Comparison of ENCODE assay signal across 8 mouse cellular contexts in genomic region chr1:118457256-118457882, GRCm38 (mm10).
DNase-seq lines count a peak whose midpoint lies in the region; ATAC-seq lines count a peak whose summit lies in the region.

No protein-coding gene starts in this region.

- WGBS in embryonic facial prominence, embryonic 14.5 days = 40% methylated on average over 11 of the region's 11 CpGs
- WGBS in liver, embryonic 13.5 days (ENCODE audit: insufficient replicate concordance) = 33% methylated on average over 11 of the region's 11 CpGs
- WGBS in stomach, embryonic 16.5 days = 52% methylated on average over 11 of the region's 11 CpGs

- no peaks in the 10 kb centered on the region for H3K9me3 ChIP-seq in embryonic facial prominence, embryonic 14.5 days (ENCODE audit: control insufficient read depth, low read length)
- H3K9me3 ChIP-seq in liver, embryonic 13.5 days (replicated peaks) = no peaks in the 10 kb centered on the region
- no peaks in the 10 kb centered on the region for H3K9me3 ChIP-seq in stomach, embryonic 16.5 days (replicated peaks; ENCODE audit: control insufficient read depth, low read length)

- peak; percentile 33 to 70 for DNase-seq in left cerebral cortex, postnatal 14 days (ENCODE audit: low spot score in 2 of 2)
- DNase-seq in left cerebral cortex, postnatal 10 days (ENCODE audit: extremely low spot score in 1 of 2, low spot score in 2 of 2) = no peak
- no peak for DNase-seq in embryonic facial prominence, embryonic 14.5 days (ENCODE audit: low spot score)
- DNase-seq in heart, postnatal 4 days = peak; percentile 44
- DNase-seq in liver, embryonic 13.5 days = no peak
- DNase-seq in adrenal gland, postnatal 14 days = no peak
- DNase-seq in spleen, postnatal 36 days (ENCODE audit: low spot score in 2 of 2) = no peak

- ATAC-seq in embryonic facial prominence, embryonic 14.5 days (ENCODE audit: low read depth) = no peak
- peak; percentile 21; the same call in 1 of the 2 replicates for ATAC-seq in liver, embryonic 13.5 days (ENCODE audit: low read depth)
- no peak for ATAC-seq in stomach, embryonic 16.5 days (ENCODE audit: insufficient read depth, low FRiP score)

- peak overlapping the region; percentile 74 for H3K4me2 ChIP-seq in embryonic facial prominence, embryonic 14.5 days (ENCODE audit: low read depth, low read length)
- peak overlapping the region; percentile 89 for H3K4me2 ChIP-seq in liver, embryonic 13.5 days
- 0 out of 2 replicates have a peak overlapping the region, but pooled peaks have one; percentile 57 for H3K4me2 ChIP-seq in stomach, embryonic 16.5 days (ENCODE audit: low read depth, low read length)

- peaks cover 23% of the 10 kb centered on the region for H3K4me1 ChIP-seq in embryonic facial prominence, embryonic 14.5 days (ENCODE audit: control insufficient read depth, insufficient read depth, low read length)
- peaks cover 62% of the 10 kb centered on the region for H3K4me1 ChIP-seq in liver, embryonic 13.5 days (replicated peaks)
- H3K4me1 ChIP-seq in stomach, embryonic 16.5 days (ENCODE audit: control insufficient read depth, insufficient read depth, low read length) = peaks cover 16% of the 10 kb centered on the region

- peak overlapping the region; percentile 50; the same call in 1 of the 2 replicates for H3K27ac ChIP-seq in embryonic facial prominence, embryonic 14.5 days (replicated peaks; ENCODE audit: low read depth, low read length)
- peak overlapping the region; percentile 98 for H3K27ac ChIP-seq in liver, embryonic 13.5 days
- no peak overlapping the region for H3K27ac ChIP-seq in stomach, embryonic 16.5 days (ENCODE audit: low read length)

- H3K9ac ChIP-seq in embryonic facial prominence, embryonic 14.5 days (ENCODE audit: low read depth, low read length) = peak overlapping the region; percentile 35; the same call in 1 of the 2 replicates
- H3K9ac ChIP-seq in liver, embryonic 13.5 days = peak overlapping the region; percentile 86
- no peak overlapping the region for H3K9ac ChIP-seq in stomach, embryonic 16.5 days (ENCODE audit: low read length)

- no peaks in the 10 kb centered on the region for H3K27me3 ChIP-seq in embryonic facial prominence, embryonic 14.5 days (replicated peaks; ENCODE audit: control insufficient read depth, insufficient read depth, low read length)
- no peaks in the 10 kb centered on the region for H3K27me3 ChIP-seq in liver, embryonic 13.5 days
- H3K27me3 ChIP-seq in stomach, embryonic 16.5 days (ENCODE audit: control insufficient read depth, insufficient read depth, low read length) = no peaks in the 10 kb centered on the region

- no peak overlapping the region for H3K4me3 ChIP-seq in embryonic facial prominence, embryonic 14.5 days (ENCODE audit: low read depth, low read length)
- peak overlapping the region; percentile 31 for H3K4me3 ChIP-seq in liver, embryonic 13.5 days (replicated peaks)
- no peak overlapping the region for H3K4me3 ChIP-seq in stomach, embryonic 16.5 days (replicated peaks; ENCODE audit: low read length)

- intact Hi-C loops in left cerebral cortex, postnatal 14 days (cut with DNase I) = loop anchor here (5.0 kb wide), 1 partner anchor 70 kb away; the partner anchor contains the start of gene Clasp1
- intact Hi-C loops in left cerebral cortex, postnatal 10 days (cut with DNase I) = no loop called here

- H3K36me3 ChIP-seq in embryonic facial prominence, embryonic 14.5 days (ENCODE audit: control insufficient read depth, insufficient read depth, low read length) = peaks cover 10% of the 10 kb centered on the region
- H3K36me3 ChIP-seq in liver, embryonic 13.5 days = 0 out of 2 replicates have a peak, but pooled peaks cover 8% of the 10 kb centered on the region
- H3K36me3 ChIP-seq in stomach, embryonic 16.5 days (ENCODE audit: control insufficient read depth, insufficient read depth, low read length) = no peaks in the 10 kb centered on the region

Comparison
In these comparisons a context has a peak if more than half of its experiments do, and no peak if none do; other contexts are left out.
1. DNase-seq: peak in left cerebral cortex, postnatal 14 days (2 of 2) and heart, postnatal 4 days (single experiment); none in left cerebral cortex, postnatal 10 days (0 of 2), embryonic facial prominence, embryonic 14.5 days (single experiment), liver, embryonic 13.5 days (single experiment), adrenal gland, postnatal 14 days (single experiment) and spleen, postnatal 36 days (0 of 2).
2. Peak in every context shown above with its lines, with median percentiles within 50 percentile points of each other: H3K4me2 ChIP-seq.